Mouse (Mus musculus): ENCODE data around the gene Apex2.
A peak's percentile ranks its signal among the peaks of the same experiment; 100 is the strongest.

DNA sequence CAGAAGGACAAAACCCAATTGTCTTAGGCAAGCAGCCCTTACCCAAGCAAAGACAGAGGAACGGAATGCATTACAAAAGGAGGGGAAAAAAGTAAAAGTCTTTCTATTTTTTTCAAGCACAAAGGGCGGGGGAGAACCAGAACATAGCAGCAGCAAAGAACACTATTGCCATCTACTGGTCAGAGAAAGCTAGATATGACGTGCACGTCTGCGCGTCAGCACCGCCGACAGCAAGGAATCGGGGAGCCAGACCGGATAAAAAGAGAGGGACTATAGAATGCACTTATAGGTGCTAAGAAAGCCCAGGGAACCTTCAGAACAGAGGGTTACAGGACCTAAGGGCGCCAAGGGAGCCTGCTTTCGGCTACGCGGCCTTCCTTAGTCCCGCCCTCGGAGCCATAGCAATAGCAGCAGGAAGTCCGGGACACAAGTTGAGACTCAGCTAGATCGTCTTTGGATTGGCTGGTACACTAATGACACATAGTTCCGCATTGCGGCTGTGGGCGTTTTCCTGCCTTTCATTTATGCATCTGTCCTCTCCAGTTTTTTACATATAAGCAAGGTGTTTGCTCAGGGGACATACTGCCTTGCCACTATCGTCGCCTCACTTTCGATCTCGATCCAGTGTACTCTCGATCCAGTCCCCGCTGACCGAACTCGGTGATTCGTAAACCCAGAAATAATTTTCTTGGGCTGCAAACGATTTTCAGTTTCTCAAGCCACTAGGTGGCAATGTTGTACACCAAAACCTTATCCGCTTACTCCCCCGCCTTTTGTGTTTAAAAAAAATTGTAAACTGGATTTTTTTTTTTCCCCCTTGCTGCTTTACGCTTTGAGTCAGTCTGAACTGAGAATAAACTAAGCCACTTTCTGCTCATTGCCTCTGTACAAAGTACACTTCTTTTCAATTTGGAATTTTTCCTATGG, 111.6 kb downstream of the Apex2 start:
- peak; percentile 96 for TF ChIP-seq CTCF (IDR thresholded peaks at IDR 0.05; ENCODE audit: low read depth)
- peak; percentile 76 for TF ChIP-seq EP300 (IDR thresholded peaks at IDR 0.05; ENCODE audit: low read depth)

All from liver, postnatal 0 days (tissue).